Mouse (Mus musculus) skeletal muscle tissue, adult 2 months (tissue): ENCODE measurements around the gene Gprc5c.
A peak's percentile ranks its signal among the peaks of the same experiment; 100 is the strongest.

Experiments
- DNase-seq: peaks from one replicate; pipeline ENCODE4 v3.0.0-alpha.2; 2012; ENCODE audit warnings: low read depth, low spot score

The Gprc5c gene

DNA sequence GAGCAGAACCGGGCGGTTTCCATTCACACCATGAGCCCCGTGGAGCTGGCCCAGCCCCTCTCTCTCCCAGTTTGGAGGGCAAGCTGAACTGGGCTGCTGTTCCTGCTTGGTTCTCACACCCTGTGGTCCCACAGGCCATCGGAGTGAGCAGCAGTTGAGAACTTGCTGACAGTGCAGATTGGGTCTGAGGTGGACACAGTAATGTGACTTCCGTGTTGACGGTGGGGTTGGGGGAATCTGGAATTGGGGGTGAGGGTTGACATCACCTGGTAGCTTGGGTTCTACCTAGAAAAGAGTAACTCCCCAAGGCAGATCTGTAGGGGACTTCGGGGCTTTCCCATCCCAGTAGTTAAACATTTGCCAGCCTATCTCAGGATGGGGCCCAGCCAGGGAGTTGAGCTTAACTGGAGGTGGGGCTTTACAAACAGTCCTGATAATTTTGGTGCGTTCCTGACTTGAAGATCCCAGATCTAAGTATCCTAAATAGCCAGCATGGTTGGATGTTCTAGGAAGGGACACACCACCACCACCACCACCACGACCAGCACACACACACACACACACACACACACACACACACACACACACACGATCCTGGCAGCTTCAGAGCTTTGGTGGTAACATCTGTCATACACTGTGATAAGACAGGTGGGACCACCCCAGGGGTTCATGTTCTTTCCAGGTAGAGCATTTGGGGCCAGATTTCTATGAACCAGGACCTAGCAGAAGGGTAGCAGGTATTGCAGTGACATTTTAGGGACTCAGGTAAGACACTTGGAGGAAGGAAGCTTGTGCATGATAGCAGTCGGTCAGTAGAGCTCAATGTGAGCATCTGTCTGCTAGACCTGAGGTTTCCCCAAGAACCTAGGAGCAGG, 16.6 kb downstream of the Gprc5c start:
- DNase-seq, result no peak

GRCm38 (mm10) chr11:114868280-114868679, 17.3 kb downstream of the Gprc5c start:
- no peak for DNase-seq

- no peak for DNase-seq
These were observed 18.8 kb downstream of the Gprc5c start for GRCm38 (mm10) chr11:114869787-114870186.

DNA sequence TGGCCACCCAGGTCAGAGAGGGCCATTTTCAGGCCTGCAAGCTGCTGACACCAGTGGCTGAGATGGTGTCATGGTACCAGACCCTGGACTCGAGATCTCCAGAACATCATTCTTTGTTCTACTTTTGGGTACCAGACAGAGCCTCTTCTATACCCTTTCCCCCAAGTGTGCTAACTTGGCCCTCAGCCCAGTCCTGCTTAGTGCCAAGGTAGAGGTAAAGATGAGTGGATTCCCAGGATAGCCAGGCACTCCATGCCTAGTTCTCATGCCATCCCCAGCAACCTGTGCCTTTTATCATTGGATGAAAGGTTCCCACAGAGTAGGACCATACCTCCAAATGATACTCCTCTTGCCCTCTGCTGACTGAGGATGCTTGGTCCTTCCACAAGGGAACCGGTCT, 20.6 kb downstream of the Gprc5c start:
- DNase-seq, result no peak

GRCm38 (mm10) chr11:114873022-114873817, 22.3 kb downstream of the Gprc5c start:
- DNase-seq, result no peak

DNA sequence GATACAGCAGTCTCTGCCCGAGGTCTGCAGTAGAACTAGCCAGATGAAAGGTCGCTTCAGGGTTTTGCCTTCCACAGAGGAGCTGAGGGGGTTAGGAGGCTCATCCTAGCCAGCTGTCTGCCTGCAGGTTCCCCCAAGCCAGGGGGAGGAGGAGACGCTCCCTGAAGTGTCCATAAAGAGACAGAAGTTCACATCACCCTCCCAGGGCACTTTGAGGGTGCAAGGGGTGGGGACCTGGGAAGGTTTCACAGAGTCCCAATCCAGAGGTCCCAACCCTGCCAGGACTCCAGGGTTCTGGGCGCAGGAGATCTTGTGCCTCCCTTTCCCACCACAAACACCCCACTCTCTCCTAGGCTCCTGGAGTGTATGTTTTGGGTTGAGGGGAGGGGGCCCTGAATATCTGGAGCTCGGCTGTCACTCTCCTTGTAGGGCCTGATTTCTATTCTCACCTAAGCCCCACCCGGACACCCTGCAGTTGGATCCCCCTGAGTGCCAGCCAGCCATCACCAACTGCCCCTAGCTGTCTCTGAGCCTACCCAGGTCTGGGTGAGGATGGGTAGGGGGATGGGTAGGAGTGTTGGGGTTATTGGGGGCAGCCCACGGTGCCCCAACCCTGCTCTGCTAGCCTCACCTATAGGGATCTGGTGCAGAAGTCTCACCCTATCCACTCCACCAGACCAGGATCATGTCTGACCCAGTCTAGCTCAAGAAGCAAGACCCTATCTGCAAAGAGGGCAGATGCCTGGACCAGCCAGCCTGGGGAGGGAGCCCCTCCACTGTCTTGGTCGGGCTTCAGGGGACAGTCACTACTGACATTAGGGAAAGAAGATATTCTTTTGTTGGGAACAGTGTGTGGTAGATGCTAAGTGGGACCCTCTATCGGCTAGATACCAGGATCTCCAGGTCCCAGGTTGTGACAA, 23.5 kb downstream of the Gprc5c start:
- DNase-seq, result no peak

GRCm38 (mm10) chr11:114875301-114875801, 24.4 kb downstream of the Gprc5c start:
- no peak for DNase-seq

DNA sequence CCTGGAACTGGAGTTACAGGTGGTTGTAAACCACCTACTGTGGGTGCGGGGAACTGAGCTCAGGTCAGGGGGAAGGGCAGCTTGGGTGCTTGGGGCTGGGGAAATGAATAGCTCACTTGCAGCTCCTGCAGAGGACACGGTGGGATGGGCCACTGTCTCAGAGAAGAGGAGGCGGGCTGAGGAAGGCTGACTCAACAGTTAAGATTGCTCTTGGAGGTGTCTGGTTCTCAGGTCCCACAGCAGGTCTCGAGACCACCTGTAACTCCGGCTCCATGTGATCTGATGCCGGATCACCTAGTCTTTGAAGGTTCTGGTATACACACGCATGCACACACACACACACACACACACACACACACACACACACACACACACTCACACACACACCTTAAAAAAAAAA, 25.2 kb downstream of the Gprc5c start:
- DNase-seq, result no peak

GRCm38 (mm10) chr11:114876621-114877020, 25.7 kb downstream of the Gprc5c start:
- DNase-seq, result no peak

- no peak for DNase-seq
These were observed 26.2 kb downstream of the Gprc5c start for GRCm38 (mm10) chr11:114877145-114877544.

DNA sequence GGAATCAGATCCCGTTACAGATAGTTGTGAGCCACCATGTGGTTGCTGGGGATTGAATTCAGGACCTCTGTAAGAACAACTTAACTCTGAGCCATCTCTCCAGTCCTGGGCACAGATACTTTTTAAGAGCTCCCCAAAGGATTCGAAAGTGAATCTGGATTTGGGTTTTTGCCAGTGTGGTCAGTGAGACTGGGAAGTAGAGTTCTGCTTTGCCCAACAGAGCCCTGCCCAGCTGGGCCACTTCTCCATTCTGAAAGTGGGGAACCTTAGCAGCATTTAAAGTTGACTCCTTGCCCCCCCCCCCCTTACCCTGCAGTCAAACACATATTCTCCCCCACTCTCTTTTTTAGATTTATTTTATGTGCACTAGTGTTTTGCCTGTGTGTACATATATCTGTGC, 28.7 kb downstream of the Gprc5c start:
- peak; percentile 59 for DNase-seq

DNA sequence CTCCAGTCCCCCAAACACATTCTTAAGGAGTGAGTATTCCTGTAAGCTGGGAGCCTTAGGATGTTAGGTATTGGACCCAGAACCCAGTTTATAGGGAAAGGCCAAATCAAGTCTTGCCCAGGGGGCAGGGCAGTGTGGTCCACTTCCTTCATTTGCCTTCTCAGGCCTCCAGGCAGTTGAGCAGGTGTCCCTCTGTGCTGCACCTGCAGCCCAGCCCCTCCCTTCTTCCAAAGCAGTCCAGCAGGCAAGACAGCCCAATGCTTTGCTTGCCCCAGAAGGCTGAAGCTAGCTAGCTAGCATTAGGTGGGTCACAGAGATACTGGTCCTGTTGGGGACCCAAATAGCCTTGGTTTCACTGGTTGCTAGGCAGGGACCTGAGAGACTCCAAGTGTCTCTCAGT, 29.2 kb downstream of the Gprc5c start:
- no peak for DNase-seq

DNA sequence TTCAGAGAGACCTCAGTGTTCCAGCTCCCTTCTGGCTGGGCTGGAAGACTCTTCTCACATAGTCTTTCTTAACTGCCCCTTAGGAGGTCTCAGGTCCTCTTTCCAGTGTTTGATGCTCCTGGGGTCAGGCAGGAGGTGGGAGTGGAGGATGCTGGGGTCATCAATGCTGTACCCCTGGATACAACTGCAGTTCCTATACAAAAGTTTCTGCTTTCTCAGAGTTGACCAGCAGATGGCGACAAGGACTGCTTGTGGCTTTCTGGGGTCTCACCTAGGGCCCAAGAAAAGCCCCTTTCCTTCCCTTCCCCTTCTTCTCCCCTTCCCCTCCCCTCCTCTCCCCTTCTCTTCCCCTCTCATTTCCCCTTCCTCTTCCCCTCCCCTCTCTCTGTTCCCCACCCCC, 29.6 kb downstream of the Gprc5c start:
- no peak for DNase-seq

- no peak for DNase-seq
These were observed 32.4 kb downstream of the Gprc5c start for GRCm38 (mm10) chr11:114883251-114883789.

GRCm38 (mm10) chr11:114884380-114885100, 33.6 kb downstream of the Gprc5c start:
- DNase-seq, result no peak

- no peak for DNase-seq
These were observed 39.1 kb downstream of the Gprc5c start, which contains the start of gene Cd300a for GRCm38 (mm10) chr11:114889991-114890518. Gene Cd300a (plus strand): TSS chr11:114890041.

- no peak for DNase-seq
These were observed 39.6 kb downstream of the Gprc5c start for GRCm38 (mm10) chr11:114890542-114890941.

GRCm38 (mm10) chr11:114896085-114896484, 45.1 kb downstream of the Gprc5c start:
- DNase-seq, result no peak

- DNase-seq, result peak; percentile 65
These were observed 47.1 kb downstream of the Gprc5c start for GRCm38 (mm10) chr11:114898026-114898425.

GRCm38 (mm10) chr11:114903224-114903623, 52.3 kb downstream of the Gprc5c start:
- DNase-seq, result no peak
